Mouse (Mus musculus) embryo, embryonic 11.5 days (tissue): ENCODE data around the gene Srsf9.
"Not testable (repeated sequence)": the region's sequence is repeated elsewhere in the genome, so short reads cannot be mapped to it uniquely, and the experiment has no call there.

Experiments used
- DNase-seq: peaks from one replicate; pipeline ENCODE4 v3.0.0-alpha.2; 2012; ENCODE audit warnings: low read depth, low spot score

The Srsf9 gene

GRCm38 (mm10) chr5:115373441-115374203, 46.6 kb downstream of the Srsf9 start:
- peak; percentile 55 for DNase-seq

GRCm38 (mm10) chr5:115374204-115374820, 47.3 kb downstream of the Srsf9 start:
- DNase-seq, result no peak

- no peak for DNase-seq
These were observed 48.5 kb downstream of the Srsf9 start for GRCm38 (mm10) chr5:115375436-115375835.

- not testable (repeated sequence) for DNase-seq
These were observed 51.9 kb downstream of the Srsf9 start for GRCm38 (mm10) chr5:115378882-115379281.
